Mouse (Mus musculus) hematopoietic stem cell, adult 5-6 weeks (primary cell): Measurements from ENCODE around the gene Krt71. TPM values are rescaled to one million over a fixed set of nuclear protein-coding genes. Genes with fewer than 3 reads are reported as not detected.

Source experiments
- ATAC-seq, 2 experiments: fragments of 125-278 bp in 1 of 2; replicated peaks in 1 of 2; 2 replicates each; pipeline ENCODE4 v1.8.0; 2016 to 2017; ENCODE audit warnings: inconsistent platforms in 2 of 2, mild to moderate bottlenecking in 2 of 2, moderate number of reproducible peaks in 2 of 2, low read depth in 1 of 2, moderate TSS enrichment in 1 of 2; ENCODE audit not compliant: low FRiP score in 2 of 2, poor library complexity in 2 of 2, severe bottlenecking in 2 of 2, insufficient read depth in 1 of 2, low TSS enrichment in 1 of 2
- total RNA-seq: library from RNA; stranded (forward); fragments of 172-1452, 232-1000 nt; gene quantifications from 2 replicates; pipeline ENCODE4 v1.2.3, GENCODE M21; 2017

Krt71 gene
- not detected in 2 replicates for total RNA-seq

DNA sequence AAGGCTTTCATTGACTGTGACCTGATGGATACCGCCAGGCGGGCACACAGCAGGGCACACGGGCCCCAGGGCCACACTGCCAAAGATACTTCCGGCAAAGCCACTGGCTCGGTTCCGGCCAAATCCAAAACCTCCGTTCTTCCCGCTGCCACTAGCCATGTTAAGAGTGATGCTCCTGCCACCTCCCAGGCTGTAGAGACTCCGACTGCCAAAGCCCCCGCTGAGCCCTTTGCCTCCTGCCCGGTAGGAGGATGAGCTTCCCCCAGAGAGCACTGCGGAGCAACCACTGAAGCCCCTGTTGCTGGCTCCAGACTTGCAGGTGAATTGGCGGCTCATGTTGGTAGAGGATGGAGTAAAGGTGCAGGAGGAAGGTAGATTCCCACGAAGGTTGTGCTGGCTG, at the start of gene Krt71:
Gene Krt71, minus strand, starts transcription at position 399 of the 400 bp plus-strand sequence.
- no peak for ATAC-seq

DNA sequence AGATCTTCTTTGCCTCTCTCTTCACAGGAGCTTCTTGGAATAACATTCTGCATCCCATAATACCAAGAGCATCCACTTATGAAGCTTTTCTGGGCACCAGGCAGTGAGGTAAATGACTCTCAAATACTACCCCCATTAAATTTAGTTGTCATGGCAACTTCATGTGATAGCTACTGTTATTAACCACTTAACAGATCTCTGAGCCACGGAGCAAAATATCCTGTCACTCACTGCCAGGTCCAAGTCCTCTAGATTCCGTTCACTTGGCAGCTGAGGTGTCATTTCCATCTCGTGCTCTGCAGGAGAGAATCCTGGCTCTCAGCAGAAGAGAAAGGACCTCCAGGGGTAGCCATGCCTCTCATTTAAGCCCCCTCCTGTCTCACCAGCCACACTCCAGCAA, 48.0 kb upstream of the Krt71 start:
- no peak for ATAC-seq

DNA sequence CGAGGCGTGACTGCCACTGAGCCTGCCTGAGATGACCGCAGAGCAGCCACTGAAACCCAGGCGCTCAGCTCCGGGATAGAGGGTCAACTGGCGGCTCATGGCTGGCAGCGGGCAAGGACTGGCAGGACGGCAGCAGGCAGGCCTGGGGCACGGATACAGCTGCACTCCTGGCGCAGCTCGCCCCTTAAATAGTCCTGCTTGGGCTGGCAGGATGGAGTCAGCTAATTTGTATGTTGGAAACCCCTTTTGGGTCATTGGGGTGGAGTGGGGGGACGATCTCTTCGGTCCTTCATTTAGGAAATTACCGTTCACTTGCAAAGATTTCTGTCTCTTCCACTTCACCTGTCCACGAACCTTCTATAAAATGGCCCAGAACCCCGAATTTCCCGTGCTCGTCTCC, 43.5 kb upstream of the Krt71 start, which contains the start of gene Krt72:
Gene Krt72, minus strand, starts transcription at position 101 of the 400 bp plus-strand sequence.
- ATAC-seq: no peak

DNA sequence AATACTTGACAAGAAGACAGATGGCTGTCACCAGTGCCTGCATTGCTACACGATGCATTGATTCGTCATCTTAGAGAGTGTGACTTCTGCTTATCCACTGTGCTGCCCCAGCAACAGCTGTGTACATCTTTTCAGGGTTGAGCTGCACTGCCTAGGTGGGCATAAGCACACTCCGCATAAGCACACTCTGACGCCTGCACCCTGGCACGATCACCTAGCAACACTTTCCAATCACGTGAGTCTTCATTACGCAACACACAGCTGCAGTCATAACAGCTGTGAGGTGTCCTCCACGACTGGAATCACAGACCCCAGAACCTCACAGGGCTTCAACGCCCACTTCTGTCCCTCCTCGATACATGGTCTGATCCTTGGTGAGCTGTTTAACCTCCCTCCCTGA, 30.5 kb upstream of the Krt71 start:
- no peak for ATAC-seq

DNA sequence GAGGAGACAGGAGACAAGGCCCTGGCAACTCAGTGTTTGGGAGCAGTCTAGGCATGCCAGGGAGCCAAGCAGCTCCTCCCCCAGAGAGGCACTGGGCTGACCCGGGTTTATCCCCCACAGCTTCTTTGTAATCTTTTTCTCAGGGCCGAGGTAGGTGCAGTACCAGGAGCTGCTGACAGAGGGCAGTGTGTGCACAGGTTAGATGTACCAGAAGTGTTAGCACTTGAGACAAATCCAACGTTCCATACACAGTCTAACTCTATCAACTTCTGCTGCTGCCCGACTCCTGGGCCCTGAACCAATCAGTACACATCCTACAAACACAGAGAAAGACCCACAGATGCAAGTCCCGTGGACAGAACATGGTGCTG, 29.8 kb upstream of the Krt71 start:
- ATAC-seq: peak; percentile 71 to 81

DNA sequence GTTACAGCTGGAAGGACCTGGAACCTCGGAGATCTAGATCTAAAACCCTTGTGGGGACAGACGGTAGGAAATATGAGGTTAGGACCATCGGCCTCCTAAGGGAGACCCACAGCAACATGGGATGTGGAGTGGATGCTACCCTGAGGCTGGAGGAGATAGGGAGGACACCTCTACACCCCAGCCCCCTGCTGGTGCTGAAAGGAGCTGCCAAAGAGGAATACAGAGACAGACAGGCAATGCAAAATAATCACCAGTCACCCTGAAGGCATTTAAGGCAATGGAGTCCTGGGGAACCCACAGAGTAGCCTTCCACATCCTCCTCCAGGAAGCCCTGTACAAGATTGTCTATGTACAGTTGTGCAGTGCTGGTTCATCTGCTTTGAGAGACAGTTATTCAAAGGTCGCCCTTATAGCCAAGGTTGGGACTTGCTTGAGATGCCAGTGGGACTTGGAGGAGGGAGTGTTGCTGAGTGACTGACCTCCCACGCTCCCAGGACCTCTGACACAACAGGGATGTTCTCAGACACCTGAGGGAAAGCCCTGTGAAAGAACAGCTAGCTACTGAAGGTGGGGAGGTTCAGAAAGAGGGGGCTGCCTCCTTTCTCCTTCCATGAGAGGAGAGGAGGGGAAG, 29.3 kb upstream of the Krt71 start:
- ATAC-seq: 0 out of 4 replicates have a peak, but pooled peaks of 1 of the 2 experiments have one; percentile 47

DNA sequence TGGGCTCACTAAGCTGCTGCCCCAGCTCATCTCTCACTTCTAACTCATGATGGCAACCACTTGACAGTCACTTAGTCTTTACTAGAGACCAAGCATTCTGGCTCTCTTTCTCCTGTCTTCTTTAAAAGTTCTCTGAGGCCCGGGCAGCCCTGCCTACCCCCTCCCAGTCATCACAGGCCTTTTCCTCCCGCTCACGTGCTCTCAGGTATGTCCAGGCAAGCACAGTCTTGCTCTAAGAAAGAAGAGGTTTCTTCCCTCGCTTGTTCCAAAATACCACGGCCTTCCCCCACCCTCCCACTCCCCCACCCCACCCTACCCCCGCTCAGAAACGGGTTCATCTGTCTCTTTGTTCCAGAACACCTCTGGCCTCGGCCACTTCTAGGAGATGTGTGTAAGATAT, 27.3 kb upstream of the Krt71 start:
- no peak for ATAC-seq

DNA sequence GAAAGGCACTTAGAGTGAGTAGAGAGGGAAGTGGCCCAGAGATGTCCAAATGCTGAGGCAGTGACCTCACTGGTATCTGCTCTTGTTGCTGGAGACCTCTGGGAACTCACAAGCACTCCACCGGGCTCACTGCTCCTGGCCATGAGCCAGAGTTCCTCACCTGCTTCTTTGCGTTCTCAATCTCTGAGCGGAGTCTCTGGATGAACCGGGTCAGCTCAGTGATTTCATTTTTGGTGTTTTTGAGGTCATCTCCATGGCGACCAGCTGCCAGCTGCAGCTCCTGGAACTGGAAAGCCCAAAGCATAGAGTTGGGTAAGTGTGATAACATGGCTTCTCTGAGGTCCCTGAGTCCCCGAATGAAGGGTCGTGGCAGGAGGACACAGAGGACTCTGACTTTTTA, 5.1 kb downstream of the Krt71 start:
- no peak for ATAC-seq

DNA sequence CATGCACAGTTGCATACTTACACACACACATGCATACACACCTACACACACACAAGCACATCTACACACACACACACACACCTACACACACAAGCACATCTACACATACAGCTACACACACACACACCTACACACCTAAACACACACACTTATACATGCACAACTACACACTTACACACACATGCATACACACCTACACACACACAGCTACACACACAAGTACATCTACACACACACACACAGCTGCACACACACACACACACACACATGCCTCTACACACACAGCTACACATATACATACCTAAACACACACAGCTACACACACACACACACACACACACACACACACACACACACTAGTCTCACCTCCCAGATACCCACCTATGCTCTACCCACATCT, 12.3 kb downstream of the Krt71 start:
- ATAC-seq: no peak

DNA sequence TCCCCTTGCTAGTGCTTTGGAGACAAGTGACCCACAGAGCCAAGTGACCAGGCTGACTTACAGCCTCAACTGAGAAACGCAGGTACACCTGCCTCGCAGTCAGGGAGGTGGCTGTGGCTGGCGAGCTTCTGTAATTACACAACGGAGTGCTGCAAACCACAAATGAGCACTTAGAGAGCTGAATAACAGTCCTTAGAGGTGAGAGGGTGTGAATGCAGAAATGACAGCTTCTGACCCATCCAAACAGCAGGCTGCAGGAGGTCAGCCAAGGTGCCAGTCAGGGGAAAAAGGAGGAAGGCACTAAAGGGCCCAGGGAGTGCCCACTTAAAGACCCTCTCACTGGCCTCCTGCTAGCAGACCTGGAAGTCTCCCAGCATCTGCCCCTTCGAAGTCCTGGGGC, 18.2 kb downstream of the Krt71 start:
- ATAC-seq: no peak

DNA sequence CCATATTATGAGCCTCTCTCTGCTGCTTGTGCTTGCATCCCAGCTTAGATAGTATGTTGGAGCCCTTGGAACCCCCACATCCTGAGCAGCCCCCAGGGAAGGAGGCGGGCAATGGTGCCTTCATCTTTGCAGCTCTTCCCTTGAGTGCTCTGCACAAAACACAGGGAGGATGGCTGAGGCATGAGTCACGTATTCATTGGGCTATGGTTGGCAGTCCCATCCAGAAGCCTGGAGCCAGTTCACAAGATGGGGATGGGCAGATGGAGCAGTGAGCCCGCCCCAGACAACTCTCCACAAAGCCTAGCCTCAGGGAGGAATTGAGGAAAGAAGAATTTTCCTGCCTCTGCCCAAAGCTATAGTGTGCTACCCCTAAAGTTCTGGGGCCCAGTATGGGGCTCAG, 27.1 kb downstream of the Krt71 start:
- no peak for ATAC-seq

DNA sequence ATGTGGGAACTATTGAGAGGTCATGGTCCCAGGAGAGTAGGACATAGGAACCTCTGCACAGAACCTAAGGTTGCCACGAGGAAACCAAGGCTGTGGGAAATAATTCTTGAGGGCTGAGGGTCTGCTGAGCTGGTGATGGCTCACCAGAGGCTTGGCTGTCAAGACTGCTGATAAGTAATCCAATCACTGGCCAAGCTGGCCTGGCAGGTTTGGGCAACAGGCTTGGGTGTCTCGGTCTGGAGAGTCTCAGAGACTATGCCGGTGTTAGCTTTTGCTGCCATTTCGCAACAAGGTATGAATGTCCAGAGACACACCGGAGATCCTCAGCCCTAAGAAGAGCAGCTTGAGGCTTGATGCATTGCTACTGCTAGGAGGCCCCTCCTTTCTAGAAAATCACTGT, 28.6 kb downstream of the Krt71 start:
- 0 out of 4 replicates have a peak, but pooled peaks of 1 of the 2 experiments have one; percentile 14 for ATAC-seq

DNA sequence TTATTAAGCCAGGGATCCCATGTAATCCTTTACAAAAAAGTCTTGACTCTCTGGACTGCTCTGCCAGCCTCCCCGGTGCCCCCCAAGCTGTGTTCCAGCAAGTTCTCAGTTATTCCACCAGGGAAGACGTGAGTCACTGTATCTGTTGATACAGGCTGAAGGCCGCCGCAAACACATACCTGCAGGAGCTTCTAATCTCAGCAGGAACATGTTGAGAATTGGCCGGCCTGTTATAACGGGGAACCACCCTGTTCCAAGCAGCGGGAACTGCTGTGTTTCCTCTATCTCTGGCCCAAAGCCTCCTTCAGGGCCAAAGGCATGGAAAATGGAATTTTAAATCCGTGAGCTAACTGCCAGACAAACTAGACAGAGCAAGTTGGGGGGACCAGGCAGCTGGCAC, 29.2 kb downstream of the Krt71 start:
- no peak for ATAC-seq

DNA sequence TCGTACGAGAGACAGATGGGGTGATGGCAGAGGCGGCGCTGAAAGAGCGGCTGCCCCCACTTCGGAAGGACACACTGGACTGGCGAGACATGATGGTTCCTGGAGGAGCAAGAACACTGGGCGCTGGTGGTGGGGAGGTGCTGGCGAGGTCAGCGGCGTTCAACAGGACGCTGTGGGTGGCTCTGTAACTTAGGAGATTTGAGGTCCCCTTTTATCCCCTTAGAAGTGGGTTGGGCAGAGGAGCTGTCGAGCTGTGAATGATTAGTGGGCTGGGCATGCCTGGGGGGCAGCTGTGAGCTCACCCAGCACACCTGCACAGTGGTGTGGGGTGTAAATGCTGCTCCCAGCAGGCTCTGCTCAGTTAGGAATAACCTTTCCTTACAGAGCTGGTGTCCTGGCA, 30.2 kb downstream of the Krt71 start, which contains the start of gene Krt5:
Gene Krt5, minus strand, starts transcription at position 179 of the 400 bp plus-strand sequence.
- ATAC-seq: no peak

DNA sequence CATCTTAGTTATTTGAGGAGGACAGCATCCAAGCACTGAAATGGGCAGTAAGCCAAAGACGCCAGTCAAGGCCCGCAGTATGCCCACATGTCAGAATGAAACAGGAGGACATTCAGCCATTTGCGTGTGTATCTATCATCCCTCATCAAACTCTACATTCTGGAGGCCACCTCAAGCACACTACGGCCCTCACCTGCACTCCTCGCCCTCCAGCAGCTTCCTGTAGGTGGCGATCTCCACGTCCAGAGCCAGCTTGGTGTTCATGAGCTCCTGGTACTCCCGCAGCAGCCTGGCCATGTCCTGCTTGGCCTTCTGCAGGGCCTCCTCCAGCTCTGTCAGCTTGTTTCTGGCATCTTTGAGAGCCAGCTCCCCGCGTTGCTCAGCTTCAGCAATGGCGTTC, 34.2 kb downstream of the Krt71 start:
- ATAC-seq: no peak

DNA sequence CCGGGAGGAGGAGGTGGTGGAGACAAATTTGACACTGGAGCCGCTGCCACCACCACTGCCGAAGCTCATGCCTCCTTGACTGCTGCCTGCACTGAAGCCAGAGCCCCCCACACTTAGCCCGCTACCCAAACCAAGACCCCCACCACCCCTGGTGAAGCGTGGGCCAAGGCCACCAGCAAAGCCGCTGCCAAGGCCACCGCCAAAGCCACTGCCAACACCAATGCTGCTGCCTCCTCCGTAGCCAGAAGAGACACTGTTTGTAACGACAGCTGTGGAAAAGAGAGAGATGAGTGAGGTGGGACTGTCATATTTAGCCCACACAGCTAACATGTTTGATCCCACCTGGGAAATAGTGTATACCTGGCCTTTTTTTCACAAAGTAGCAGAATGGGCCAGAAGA, 35.5 kb downstream of the Krt71 start:
- no peak for ATAC-seq

DNA sequence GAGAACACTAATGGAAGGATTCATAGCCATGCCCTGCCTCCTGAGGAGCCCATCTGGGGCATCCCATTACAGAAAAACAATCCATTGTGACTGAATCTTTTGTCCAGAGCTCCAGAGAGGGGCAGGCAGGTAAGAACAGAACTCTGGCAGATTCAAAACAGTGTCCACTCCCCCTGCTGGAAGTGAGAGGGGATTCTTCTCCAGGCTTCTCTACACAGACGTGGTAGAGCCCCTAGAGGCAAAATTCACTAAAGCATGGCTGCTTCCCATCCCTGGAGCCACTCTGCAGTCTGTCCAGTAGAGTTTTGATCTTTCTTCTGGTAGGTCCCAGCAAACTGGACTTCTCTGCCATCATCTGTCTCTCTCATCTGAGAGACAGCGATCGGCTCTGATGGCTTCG, 38.8 kb downstream of the Krt71 start:
- ATAC-seq: peak; percentile 32 to 56; a peak in 1 of 4 replicates

DNA sequence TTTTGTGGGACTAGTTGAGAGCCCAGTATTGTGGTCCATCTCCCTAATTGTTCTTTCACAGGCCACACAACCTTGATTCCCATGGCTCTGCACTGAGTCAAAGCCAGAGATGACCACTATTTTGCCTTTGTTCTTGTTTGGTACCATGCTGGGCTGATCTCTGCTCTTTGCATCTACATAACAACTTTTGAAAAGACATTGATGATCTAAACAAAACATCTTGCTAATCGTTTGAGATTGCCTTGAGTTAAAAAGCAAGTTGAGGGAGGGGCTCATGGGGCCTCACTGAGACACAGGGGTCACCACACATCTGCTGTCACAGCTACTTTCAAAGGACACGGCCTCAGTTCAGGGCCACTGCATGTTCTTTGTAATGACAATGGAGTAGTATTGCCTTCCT, 40.5 kb downstream of the Krt71 start:
- ATAC-seq: no peak

DNA sequence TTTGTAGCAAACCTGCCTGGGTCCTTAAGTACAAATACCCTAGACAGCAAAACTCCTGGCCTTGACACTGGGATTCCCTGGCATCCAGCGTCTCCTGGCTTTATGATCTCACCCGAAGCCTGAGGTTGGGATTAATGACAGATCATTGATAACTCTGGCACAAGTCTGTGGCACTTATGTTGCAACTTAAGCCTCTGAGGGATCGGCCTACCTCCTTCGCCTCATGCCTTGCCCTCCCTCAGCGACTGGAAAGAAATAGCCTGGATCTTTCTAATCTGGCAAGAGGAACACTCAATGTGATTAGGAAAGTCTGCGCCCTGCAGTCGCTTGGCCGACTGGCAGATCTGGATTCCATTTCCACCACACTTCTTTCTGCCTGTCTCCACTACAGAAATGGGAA, 43.0 kb downstream of the Krt71 start:
- ATAC-seq: no peak
